In the genomic region with DNA sequence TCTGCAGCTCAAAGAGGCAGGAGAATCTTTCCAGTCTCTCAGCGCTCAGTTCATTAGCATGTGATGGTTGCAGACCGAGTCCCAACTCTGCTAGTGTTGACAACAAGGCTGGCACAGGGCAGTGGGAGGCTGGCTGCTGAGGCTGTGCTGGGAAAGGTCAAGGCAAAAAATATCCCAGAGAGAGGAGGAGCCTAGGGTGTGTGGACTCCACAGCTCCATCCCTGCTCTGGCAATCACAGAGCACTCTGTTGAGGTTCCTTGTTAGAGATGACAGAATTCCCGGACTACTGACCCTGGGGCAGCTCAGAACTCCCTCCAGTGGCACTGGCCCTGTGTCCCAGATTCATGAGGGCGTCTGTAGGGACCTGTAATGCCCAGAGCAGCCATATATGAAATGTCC, we compare ENCODE assay signal across 15 mouse cellular contexts. TPM values are rescaled to one million over a fixed set of nuclear protein-coding genes. Genes with fewer than 3 reads are reported as not detected.
DNase-seq lines count a peak whose midpoint lies in the region; ATAC-seq and TF ChIP-seq lines count a peak whose summit lies in the region.
"Had no signal": no experiment of that assay in that cellular context is flagged by ENCODE, and none has a peak within 500 bp of the region (broad histone marks: within the 10 kb centered on the region; RNA-seq: fewer than 3 reads in every experiment).

No protein-coding gene starts in this region.

- no peaks in the 10 kb centered on the region for H3K27me3 ChIP-seq in hindbrain, embryonic 16.5 days (replicated peaks; ENCODE audit: control insufficient read depth, insufficient read depth, low read length)
- H3K27me3 ChIP-seq in neural tube, embryonic 15.5 days (replicated peaks), result no peaks in the 10 kb centered on the region
- H3K27me3 ChIP-seq: limb, embryonic 13.5 days had no signal

- H3K4me2 ChIP-seq in hindbrain, embryonic 16.5 days (ENCODE audit: low read length), result no peak overlapping the region
- H3K4me2 ChIP-seq in neural tube, embryonic 15.5 days, result no peak overlapping the region
- H3K4me2 ChIP-seq: limb, embryonic 13.5 days had no signal

- TF ChIP-seq CTCF in gastrocnemius, adult 2 months (IDR thresholded peaks at IDR 0.05), result peak; percentile 33

- H3K9me3 ChIP-seq in hindbrain, embryonic 16.5 days (ENCODE audit: control insufficient read depth, low read length), result no peaks in the 10 kb centered on the region
- no peaks in the 10 kb centered on the region for H3K9me3 ChIP-seq in neural tube, embryonic 15.5 days (replicated peaks)
- H3K9me3 ChIP-seq: limb, embryonic 13.5 days had no signal

- H3K36me3 ChIP-seq in hindbrain, embryonic 16.5 days (ENCODE audit: control insufficient read depth, insufficient read depth, low read length), result peaks cover 83% of the 10 kb centered on the region
- peaks cover 89% of the 10 kb centered on the region for H3K36me3 ChIP-seq in neural tube, embryonic 15.5 days

- intact Hi-C loops in gastrocnemius, adult 2 months (cut with DNase I), result no loop called here

- no peak overlapping the region for H3K9ac ChIP-seq in hindbrain, embryonic 16.5 days (ENCODE audit: low read depth, low read length)
- no peak overlapping the region for H3K9ac ChIP-seq in neural tube, embryonic 15.5 days (replicated peaks)
- H3K9ac ChIP-seq: limb, embryonic 13.5 days had no signal

- 0 out of 2 replicates have a peak, but pooled peaks have one; percentile 16 for ATAC-seq in hindbrain, embryonic 16.5 days
- no peak for ATAC-seq in neural tube, embryonic 15.5 days (ENCODE audit: low FRiP score)
- ATAC-seq: activated CD4-positive, CD25-positive, alpha-beta regulatory T cell, adult 4 months had no signal

- 50% methylated on average over 4 of the region's 4 CpGs for WGBS in hindbrain, embryonic 16.5 days
- WGBS in neural tube, embryonic 15.5 days, result 78% methylated on average over 4 of the region's 4 CpGs

- H3K4me1 ChIP-seq in hindbrain, embryonic 16.5 days (ENCODE audit: control insufficient read depth, insufficient read depth, low read depth, low read length), result no peaks in the 10 kb centered on the region
- H3K4me1 ChIP-seq in neural tube, embryonic 15.5 days, result 0 out of 2 replicates have a peak, but pooled peaks cover 4% of the 10 kb centered on the region
- H3K4me1 ChIP-seq: limb, embryonic 13.5 days had no signal

- H3K27ac ChIP-seq in gastrocnemius, adult 2 months, result peak overlapping the region; percentile 92
- no peak overlapping the region for H3K27ac ChIP-seq in hindbrain, embryonic 16.5 days (ENCODE audit: low read depth, low read length)
- no peak overlapping the region for H3K27ac ChIP-seq in neural tube, embryonic 15.5 days (replicated peaks)
- H3K27ac ChIP-seq: limb, embryonic 13.5 days had no signal

- DNase-seq in gastrocnemius, adult 2 months, result peak; percentile 85
- no peak for DNase-seq in gastrocnemius, postnatal 4 days (ENCODE audit: low spot score in 2 of 2)
- peak; percentile 56 for DNase-seq in adrenal gland, postnatal 25 days
- DNase-seq in cerebellum, adult 9-11 months, result peak; percentile 70
- DNase-seq in layer of hippocampus, adult 9-11 months, result no peak
- DNase-seq: embryo, embryonic 11 days; kidney, adult 11 months had no signal

- peak overlapping the region; percentile 33; the same call in 1 of the 2 replicates for H3K4me3 ChIP-seq in gastrocnemius, adult 2 months
- no peak overlapping the region for H3K4me3 ChIP-seq in hindbrain, embryonic 16.5 days (ENCODE audit: low read length)
- no peak overlapping the region for H3K4me3 ChIP-seq in neural tube, embryonic 15.5 days (replicated peaks)
- H3K4me3 ChIP-seq: limb, embryonic 13.5 days; myocyte had no signal

RNA-seq across cellular contexts. Expression of gene Ptprs, which starts 23.0 kb away (rescaled TPM):
- 10 to 100 TPM; 29.6 to 43.1 TPM for total RNA-seq in gastrocnemius, adult 2 months (2021)
- 100 to 1,000 TPM; 115 TPM for total RNA-seq in gastrocnemius, postnatal 4 days (2021)
- total RNA-seq in adrenal gland, postnatal 25 days (2021), result 165 and 222 TPM in 2 replicates
- polyA plus RNA-seq in hindbrain, embryonic 16.5 days (2015; fragmentation: Nextera tagmentation; extraction: Ambion mirVana), result 229 and 264 TPM in 2 replicates
- polyA plus RNA-seq in neural tube, embryonic 15.5 days (2015; fragmentation: Nextera tagmentation; extraction: Ambion mirVana), result 206 and 247 TPM in 2 replicates

RNA-seq across cellular contexts. Expression of gene Znrf4, which starts 59.0 kb away (rescaled TPM):
- total RNA-seq in gastrocnemius, adult 2 months (2021), result not detected
- total RNA-seq in gastrocnemius, postnatal 4 days (2021), result not detected
- total RNA-seq in adrenal gland, postnatal 25 days (2021), result not detected in 2 replicates
- not detected in 2 replicates for polyA plus RNA-seq in hindbrain, embryonic 16.5 days (2015; fragmentation: Nextera tagmentation; extraction: Ambion mirVana)
- polyA plus RNA-seq in neural tube, embryonic 15.5 days (2015; fragmentation: Nextera tagmentation; extraction: Ambion mirVana), result not detected in 2 replicates
- total RNA-seq: layer of hippocampus, adult 8-10 months had no signal
- polyA plus RNA-seq: activated CD4-positive, CD25-positive, alpha-beta regulatory T cell, adult 4 months; frontal cortex, adult 2 months; limb, embryonic 13.5 days; lung, embryonic 16.5 days; myocyte had no signal

Comparison
In these comparisons a context has a peak if more than half of its experiments do, and no peak if none do; other contexts are left out.
1. DNase-seq: peak in gastrocnemius, adult 2 months (single experiment), adrenal gland, postnatal 25 days (single experiment) and cerebellum, adult 9-11 months (single experiment); none in gastrocnemius, postnatal 4 days (0 of 2) and layer of hippocampus, adult 9-11 months (single experiment).